Mouse (Mus musculus): ENCODE data around the gene Mdh1b. TPM values are rescaled to one million over a fixed set of nuclear protein-coding genes. Genes with fewer than 3 reads are reported as not detected.

Mdh1b gene
- polyA plus RNA-seq (2012; rRNA removed; ENCODE audit: low replicate concordance), result not detected in 2 replicates

DNA sequence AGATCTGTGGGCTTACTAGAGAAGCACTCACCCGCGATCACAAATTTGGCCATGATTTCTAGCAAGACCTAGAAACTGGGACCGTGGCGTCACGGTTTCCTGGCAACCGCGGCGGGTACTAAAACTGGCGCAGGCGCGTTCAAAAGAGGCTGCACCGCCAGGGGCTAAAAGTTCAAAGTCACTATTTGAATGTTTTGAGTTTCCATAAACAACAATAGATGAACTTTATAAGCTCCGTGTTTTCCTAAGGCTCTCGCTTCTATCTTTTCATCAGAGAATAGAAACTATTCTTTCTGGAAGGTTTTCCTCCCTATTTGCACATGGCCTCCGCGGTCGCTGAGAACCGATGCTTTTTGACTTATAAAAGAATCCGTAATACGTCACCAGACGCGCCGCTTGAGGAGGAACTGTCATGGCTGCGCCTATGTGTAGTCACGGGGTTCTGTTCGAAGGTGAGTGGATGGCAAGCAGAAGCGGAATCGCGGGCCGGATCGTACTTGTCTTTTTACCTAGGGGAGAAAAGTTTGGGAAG is at the start of gene Mdh1b, which contains the start of gene Fastkd2:
Mdh1b (minus strand) TSS at position 79 of the 532 bp plus-strand sequence.
Fastkd2 (plus strand) TSS at position 375 of the 532 bp plus-strand sequence.

DNA sequence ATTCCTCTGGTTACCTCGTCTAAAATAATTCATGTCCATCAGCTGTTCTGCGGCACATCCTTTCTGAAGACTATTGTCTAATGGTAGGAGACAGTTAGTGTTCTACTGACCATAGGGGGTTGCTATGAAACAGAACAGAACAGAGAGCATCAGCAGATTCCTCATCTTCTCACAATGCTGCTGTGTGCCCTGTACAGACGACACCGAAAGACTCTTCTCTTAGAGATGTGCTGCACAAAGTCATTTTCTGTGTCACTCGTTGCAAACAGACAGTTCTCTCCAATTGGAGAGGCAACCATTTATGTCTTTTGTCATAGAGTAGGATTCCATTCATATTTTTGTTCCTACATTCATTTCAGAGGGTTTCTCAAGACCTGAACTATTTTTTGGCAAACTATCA is 39.0 kb upstream of the Mdh1b start, which contains the start of gene 4933402D24Rik:
4933402D24Rik (minus strand) TSS at position 101 of the 400 bp plus-strand sequence.

GRCm38 (mm10) chr1:63686827-63687226 is 43.3 kb downstream of the Mdh1b start, which contains the start of gene Dytn:
Gene Dytn, minus strand, starts transcription at chr1:63686927.

Other genes starting within 250 kb of the Mdh1b start
- gene Gm39653, start 114.3 kb downstream of the Mdh1b start, polyA plus RNA-seq (2012; rRNA removed; ENCODE audit: low replicate concordance), result not detected in 2 replicates
- not detected in 2 replicates for gene Dytn, start 43.4 kb downstream of the Mdh1b start, polyA plus RNA-seq (2012; rRNA removed; ENCODE audit: low replicate concordance)
- gene Fastkd2, start 296 bp upstream of the Mdh1b start, polyA plus RNA-seq (2012; rRNA removed; ENCODE audit: low replicate concordance), result 0.64 and 0.69 TPM in 2 replicates
- not detected in 2 replicates for gene 4933402D24Rik, start 38.9 kb upstream of the Mdh1b start, polyA plus RNA-seq (2012; rRNA removed; ENCODE audit: low replicate concordance)

Measured in duodenum, adult 2 months (tissue).